Mouse (Mus musculus): ENCODE measurements around the gene Slf2. TPM values are rescaled to one million over a fixed set of nuclear protein-coding genes. Genes with fewer than 3 reads are reported as not detected.

Slf2 gene
- polyA plus RNA-seq, 1 experiment from 2014 or later = 31.3 TPM

GRCm38 (mm10) chr19:45007425-45008191 is 76.7 kb downstream of the Slf2 start:
- Histone ChIP-seq H3K4me3 (replicated peaks; ENCODE audit: low read length) (peak overlapping the region; percentile 99), H3K4me1 (ENCODE audit: control insufficient read depth, insufficient read depth, low read length) (peaks cover 18% of the 10 kb centered on the region), H3K27me3 (ENCODE audit: control insufficient read depth, insufficient read depth, low read length) (no peaks in the 10 kb centered on the region), H3K4me2 (ENCODE audit: low read depth, low read length) (peak overlapping the region; percentile 75), H3K27ac (ENCODE audit: low read length) (no peak overlapping the region), H3K36me3 (ENCODE audit: control insufficient read depth, insufficient read depth, low read length) (peaks cover 10% of the 10 kb centered on the region; the same call in 1 of the 2 replicates), H3K9me3 (replicated peaks; ENCODE audit: control insufficient read depth, low read length) (no peaks in the 10 kb centered on the region), H3K9ac (ENCODE audit: low read length) (peak overlapping the region; percentile 91)
- no peak for ATAC-seq (ENCODE audit: insufficient read depth, low FRiP score)
- WGBS = 82% methylated on average over 20 of the region's 20 CpGs

- peaks cover 29% of the 10 kb centered on the region for H3K4me1 ChIP-seq (ENCODE audit: control insufficient read depth, insufficient read depth, low read length)
- ATAC-seq (ENCODE audit: insufficient read depth, low FRiP score) = no peak
- H3K4me2 ChIP-seq (ENCODE audit: low read depth, low read length) = no peak overlapping the region
- H3K27ac ChIP-seq (ENCODE audit: low read length) = no peak overlapping the region
- H3K36me3 ChIP-seq (ENCODE audit: control insufficient read depth, insufficient read depth, low read length) = peaks cover 10% of the 10 kb centered on the region; the same call in 1 of the 2 replicates
- 87% methylated on average over 4 of the region's 4 CpGs for whole genome bisulfite sequencing
- no peaks in the 10 kb centered on the region for H3K9me3 ChIP-seq (replicated peaks; ENCODE audit: control insufficient read depth, low read length)
- no peak overlapping the region for H3K9ac ChIP-seq (ENCODE audit: low read length)
- no peaks in the 10 kb centered on the region for H3K27me3 ChIP-seq (ENCODE audit: control insufficient read depth, insufficient read depth, low read length)
- H3K4me3 ChIP-seq (replicated peaks; ENCODE audit: low read length) = no peak overlapping the region
These were observed 79.7 kb downstream of the Slf2 start for GRCm38 (mm10) chr19:45010646-45011045.

DNA sequence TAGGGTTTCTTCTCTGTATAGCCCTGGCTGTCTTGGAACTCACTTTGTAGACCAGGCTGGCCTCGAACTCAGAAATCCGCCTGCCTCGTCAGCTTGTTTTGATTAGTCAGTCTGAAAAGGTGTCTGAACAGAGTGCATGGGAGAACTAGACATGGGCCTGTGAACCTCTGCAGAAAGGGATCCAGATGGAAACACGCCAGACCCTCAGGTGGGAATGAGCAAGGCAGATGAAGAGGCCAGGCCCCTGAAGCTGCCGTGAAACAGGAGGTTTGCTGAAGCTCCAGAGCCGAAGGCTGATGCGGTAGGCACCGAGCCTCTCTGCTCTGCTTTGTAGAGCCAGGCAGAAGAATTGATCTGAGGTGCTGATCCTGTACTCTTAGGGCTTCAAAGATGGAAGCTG is 81.3 kb downstream of the Slf2 start:
- WGBS = 86% methylated on average over 8 of the region's 8 CpGs

GRCm38 (mm10) chr19:45012636-45013035 is 81.7 kb downstream of the Slf2 start:
- 33% methylated on average over 6 of the region's 6 CpGs for WGBS

More for the DNA sequence above, 81.3 kb downstream of the Slf2 start:
- no peak overlapping the region for H3K9ac ChIP-seq (ENCODE audit: low read length)
- H3K27ac ChIP-seq (ENCODE audit: low read length) = no peak overlapping the region
- no peaks in the 10 kb centered on the region for H3K9me3 ChIP-seq (replicated peaks; ENCODE audit: control insufficient read depth, low read length)
- no peak overlapping the region for H3K4me3 ChIP-seq (replicated peaks; ENCODE audit: low read length)
- no peaks in the 10 kb centered on the region for H3K27me3 ChIP-seq (ENCODE audit: control insufficient read depth, insufficient read depth, low read length)
- peaks cover 32% of the 10 kb centered on the region for H3K4me1 ChIP-seq (ENCODE audit: control insufficient read depth, insufficient read depth, low read length)
- no peak for ATAC-seq (ENCODE audit: insufficient read depth, low FRiP score)
- H3K4me2 ChIP-seq (ENCODE audit: low read depth, low read length) = no peak overlapping the region
- peaks cover 10% of the 10 kb centered on the region; the same call in 1 of the 2 replicates for H3K36me3 ChIP-seq (ENCODE audit: control insufficient read depth, insufficient read depth, low read length)

DNA sequence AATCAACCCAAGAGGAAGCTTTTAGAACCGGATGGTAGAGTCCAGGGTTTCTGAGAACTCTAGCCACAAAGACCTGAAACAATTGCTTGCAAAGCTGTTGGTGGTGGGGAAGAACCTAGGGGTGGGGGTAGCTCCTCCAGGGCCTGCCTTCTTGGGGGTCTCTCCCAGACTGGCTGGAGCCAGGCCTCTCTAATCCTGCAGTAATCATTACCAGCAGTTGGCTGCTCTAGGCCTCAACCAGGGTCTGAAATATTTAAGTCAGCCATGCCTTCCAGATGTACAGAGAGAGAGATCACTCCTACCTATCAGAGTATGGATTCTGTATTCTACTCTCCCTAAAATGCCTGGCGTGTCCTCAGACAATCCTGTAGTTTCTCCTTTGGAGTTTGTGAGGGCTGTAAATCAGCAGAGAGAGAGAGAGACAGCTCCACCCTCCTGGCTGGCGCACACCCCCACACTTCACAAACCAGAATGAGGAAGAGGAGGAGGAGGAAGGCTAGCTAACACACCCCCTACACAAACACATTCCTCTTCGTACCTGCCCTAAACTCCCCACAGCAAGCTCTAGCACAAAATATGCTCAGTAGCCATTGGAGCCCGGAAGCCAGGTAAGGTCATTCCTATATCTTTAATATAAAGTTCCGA is 82.8 kb downstream of the Slf2 start:
- peak overlapping the region; percentile 44; the same call in 1 of the 2 replicates for H3K9ac ChIP-seq (ENCODE audit: low read length)
- peaks cover 27% of the 10 kb centered on the region for H3K4me1 ChIP-seq (ENCODE audit: control insufficient read depth, insufficient read depth, low read length)
- peak overlapping the region; percentile 99 for H3K27ac ChIP-seq (ENCODE audit: low read length)
- H3K4me2 ChIP-seq (ENCODE audit: low read depth, low read length) = peak overlapping the region; percentile 94
- H3K9me3 ChIP-seq (replicated peaks; ENCODE audit: control insufficient read depth, low read length) = no peaks in the 10 kb centered on the region
- H3K4me3 ChIP-seq (replicated peaks; ENCODE audit: low read length) = 0 out of 2 replicates have a peak overlapping the region, but pooled peaks have one; percentile 55
- no peak for ATAC-seq (ENCODE audit: insufficient read depth, low FRiP score)
- 55% methylated on average over 6 of the region's 6 CpGs for WGBS
- H3K27me3 ChIP-seq (ENCODE audit: control insufficient read depth, insufficient read depth, low read length) = no peaks in the 10 kb centered on the region
- H3K36me3 ChIP-seq (ENCODE audit: control insufficient read depth, insufficient read depth, low read length) = peaks cover 10% of the 10 kb centered on the region; the same call in 1 of the 2 replicates

More at GRCm38 (mm10) chr19:45012636-45013035, 81.7 kb downstream of the Slf2 start:
- Histone ChIP-seq H3K9ac (ENCODE audit: low read length) (no peak overlapping the region), H3K27ac (ENCODE audit: low read length) (0 out of 2 replicates have a peak overlapping the region, but pooled peaks have one; percentile 99), H3K4me2 (ENCODE audit: low read depth, low read length) (no peak overlapping the region), H3K27me3 (ENCODE audit: control insufficient read depth, insufficient read depth, low read length) (no peaks in the 10 kb centered on the region), H3K4me1 (ENCODE audit: control insufficient read depth, insufficient read depth, low read length) (peaks cover 28% of the 10 kb centered on the region), H3K36me3 (ENCODE audit: control insufficient read depth, insufficient read depth, low read length) (peaks cover 10% of the 10 kb centered on the region; the same call in 1 of the 2 replicates), H3K4me3 (replicated peaks; ENCODE audit: low read length) (no peak overlapping the region), H3K9me3 (replicated peaks; ENCODE audit: control insufficient read depth, low read length) (no peaks in the 10 kb centered on the region)
- ATAC-seq (ENCODE audit: insufficient read depth, low FRiP score) = no peak

DNA sequence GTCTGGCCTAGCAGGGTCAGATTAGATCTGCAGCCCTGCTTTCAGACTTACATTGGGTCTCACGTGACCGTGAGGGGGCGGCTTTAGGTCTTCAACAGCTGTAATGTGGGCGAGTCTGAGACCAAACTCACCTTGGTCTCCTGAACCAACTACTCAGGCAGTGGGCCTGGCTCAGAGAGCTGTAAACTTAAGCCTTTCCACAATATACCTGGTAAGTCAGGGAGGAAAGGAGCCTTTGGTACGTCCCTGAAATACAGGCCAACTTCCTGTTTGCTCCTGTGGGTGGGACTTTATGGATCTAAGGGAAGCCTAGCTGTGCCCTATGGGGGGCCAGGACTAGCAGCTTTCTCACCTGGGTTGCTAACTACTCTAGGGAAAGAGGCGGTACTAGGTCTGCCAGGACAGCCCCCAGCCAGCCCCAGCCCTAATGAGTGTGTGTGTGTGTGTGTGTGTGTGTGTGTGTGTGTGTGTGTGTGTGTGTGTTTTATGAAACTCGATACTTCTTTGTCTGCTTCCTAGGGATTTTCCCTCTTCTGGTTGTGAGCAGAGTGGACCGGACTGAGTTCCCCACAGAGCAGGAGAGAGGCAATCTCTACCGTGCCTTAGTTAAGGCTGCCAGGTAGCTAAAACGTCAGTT is 83.5 kb downstream of the Slf2 start, which contains the start of gene Lzts2:
Gene Lzts2 (plus strand): TSS at position 80 of the 637 bp plus-strand sequence.
- Histone ChIP-seq H3K9me3 (replicated peaks; ENCODE audit: control insufficient read depth, low read length) (no peaks in the 10 kb centered on the region), H3K4me3 (replicated peaks; ENCODE audit: low read length) (peak within 1 kb of the TSS; percentile 55), H3K27ac (ENCODE audit: low read length) (peak within 1 kb of the TSS; percentile 99), H3K9ac (ENCODE audit: low read length) (peak within 1 kb of the TSS; percentile 81), H3K27me3 (ENCODE audit: control insufficient read depth, insufficient read depth, low read length) (no peaks in the 10 kb centered on the region), H3K36me3 (ENCODE audit: control insufficient read depth, insufficient read depth, low read length) (peaks cover 10% of the 10 kb centered on the region; the same call in 1 of the 2 replicates), H3K4me2 (ENCODE audit: low read depth, low read length) (peak within 1 kb of the TSS; percentile 94), H3K4me1 (ENCODE audit: control insufficient read depth, insufficient read depth, low read length) (peaks cover 34% of the 10 kb centered on the region)
- ATAC-seq (ENCODE audit: insufficient read depth, low FRiP score) = peak; percentile 48; the same call in 1 of the 2 replicates
- 6% methylated on average over 10 of the region's 10 CpGs for WGBS

DNA sequence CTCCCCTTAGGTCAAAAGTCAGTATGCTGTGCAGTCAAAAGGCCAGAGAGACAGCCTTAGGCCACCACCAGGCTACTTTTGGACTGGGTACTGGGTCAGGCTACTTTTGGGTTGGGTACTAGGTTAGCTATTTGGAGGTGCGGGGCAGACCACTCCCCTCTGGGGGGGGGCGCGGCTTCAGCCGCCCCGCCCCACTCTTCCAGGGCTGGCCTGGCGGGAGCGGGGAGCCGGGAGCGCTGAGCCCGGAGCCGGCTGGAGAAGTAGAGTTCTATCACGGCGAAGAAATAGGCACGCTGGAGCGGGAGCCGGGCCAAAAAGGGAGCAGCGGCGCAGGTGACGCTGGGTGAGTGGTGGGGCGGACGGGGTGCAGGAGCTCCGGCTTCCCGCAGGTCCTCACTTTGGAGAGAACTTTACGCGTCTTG is 84.0 kb downstream of the Slf2 start:
- Histone ChIP-seq H3K27me3 (ENCODE audit: control insufficient read depth, insufficient read depth, low read length) (no peaks in the 10 kb centered on the region), H3K4me3 (replicated peaks; ENCODE audit: low read length) (peak overlapping the region; percentile 55), H3K27ac (ENCODE audit: low read length) (peak overlapping the region; percentile 99), H3K4me2 (ENCODE audit: low read depth, low read length) (peak overlapping the region; percentile 94), H3K4me1 (ENCODE audit: control insufficient read depth, insufficient read depth, low read length) (peaks cover 39% of the 10 kb centered on the region), H3K36me3 (ENCODE audit: control insufficient read depth, insufficient read depth, low read length) (peaks cover 10% of the 10 kb centered on the region; the same call in 1 of the 2 replicates), H3K9me3 (replicated peaks; ENCODE audit: control insufficient read depth, low read length) (no peaks in the 10 kb centered on the region), H3K9ac (ENCODE audit: low read length) (peak overlapping the region; percentile 81)
- under 1% methylated on average over 25 of the region's 25 CpGs for WGBS
- peak; percentile 27 for ATAC-seq (ENCODE audit: insufficient read depth, low FRiP score)

DNA sequence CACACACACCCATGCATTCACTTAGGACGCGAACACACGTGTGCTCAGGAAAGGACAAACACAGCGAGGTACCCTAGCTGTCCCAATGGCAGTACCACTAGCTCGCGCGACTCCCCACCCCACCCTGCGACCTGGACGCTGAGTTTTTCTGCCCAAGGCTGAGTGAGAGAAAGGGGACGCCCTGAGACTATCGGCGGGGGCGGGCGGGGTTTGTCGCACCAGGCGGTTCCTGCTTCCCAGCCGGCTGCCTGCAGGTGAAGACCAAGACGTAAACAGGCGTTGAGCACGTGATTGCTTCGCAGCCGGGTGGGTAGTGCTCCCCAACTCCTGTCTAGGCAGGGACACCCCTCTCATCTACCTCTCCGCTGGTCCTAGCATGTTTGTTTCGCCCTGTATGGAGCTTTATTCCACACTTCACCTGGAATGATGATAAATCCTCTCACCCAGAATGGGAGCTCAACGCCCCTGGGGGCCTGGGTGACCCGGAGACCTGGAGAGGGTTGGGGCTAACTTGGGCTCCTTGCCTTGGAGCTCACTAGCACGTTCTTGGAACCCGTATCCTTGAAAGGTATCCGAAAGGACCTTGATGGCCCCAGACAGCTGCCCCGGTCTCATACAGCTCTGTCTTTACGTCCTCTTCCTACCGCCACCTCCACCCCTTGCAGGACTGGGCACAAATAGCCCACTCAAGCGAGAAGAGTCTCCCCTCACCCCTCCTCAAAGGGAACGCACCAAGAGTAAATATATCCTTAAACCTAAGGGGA is 84.7 kb downstream of the Slf2 start:
- ATAC-seq (ENCODE audit: insufficient read depth, low FRiP score) = no peak
- peaks cover 47% of the 10 kb centered on the region for H3K4me1 ChIP-seq (ENCODE audit: control insufficient read depth, insufficient read depth, low read length)

More for the DNA sequence above, 84.7 kb downstream of the Slf2 start:
- H3K9ac ChIP-seq (ENCODE audit: low read length) = peak overlapping the region; percentile 81
- WGBS = under 1% methylated on average over 34 of the region's 34 CpGs
- peak overlapping the region; percentile 99 for H3K27ac ChIP-seq (ENCODE audit: low read length)
- H3K27me3 ChIP-seq (ENCODE audit: control insufficient read depth, insufficient read depth, low read length) = no peaks in the 10 kb centered on the region
- peak overlapping the region; percentile 94 for H3K4me2 ChIP-seq (ENCODE audit: low read depth, low read length)
- H3K9me3 ChIP-seq (replicated peaks; ENCODE audit: control insufficient read depth, low read length) = no peaks in the 10 kb centered on the region
- peak overlapping the region; percentile 55 for H3K4me3 ChIP-seq (replicated peaks; ENCODE audit: low read length)
- H3K36me3 ChIP-seq (ENCODE audit: control insufficient read depth, insufficient read depth, low read length) = peaks cover 6% of the 10 kb centered on the region; the same call in 1 of the 2 replicates

Data from stomach, embryonic 16.5 days (tissue).